8 mouse cellular contexts compared by ENCODE assay signal in genomic region chr19:46517529-46518351, GRCm38 (mm10). TPM values are rescaled to one million over a fixed set of nuclear protein-coding genes. Genes with fewer than 3 reads are reported as not detected.
DNase-seq lines count a peak whose midpoint lies in the region; ATAC-seq and TF ChIP-seq lines count a peak whose summit lies in the region.

No protein-coding gene starts in this region.

- TF ChIP-seq CTCF in thymus, adult 2 months (IDR thresholded peaks at IDR 0.05; ENCODE audit: borderline replicate concordance, control insufficient read depth, extremely low read depth, insufficient read depth, low read length, poor library complexity): no peak
- TF ChIP-seq CTCF in liver, embryonic 14.5 days (IDR thresholded peaks at IDR 0.05; ENCODE audit: low read depth): no peak
- no peak for TF ChIP-seq CTCF in stomach, postnatal 0 days (IDR thresholded peaks at IDR 0.05; ENCODE audit: low read depth)

- TF ChIP-seq POLR2A in thymus, adult 2 months (IDR thresholded peaks at IDR 0.05; ENCODE audit: control insufficient read depth, extremely low read depth, insufficient read depth, low read length, poor library complexity): no peak

- H3K27ac ChIP-seq in thymus, adult 2 months (ENCODE audit: control insufficient read depth, insufficient read depth, low read length): peak overlapping the region; percentile 89
- H3K27ac ChIP-seq in liver, embryonic 14.5 days: no peak overlapping the region
- peak overlapping the region; percentile 69 for H3K27ac ChIP-seq in stomach, postnatal 0 days (replicated peaks)

- peaks cover 49% of the 10 kb centered on the region for H3K4me1 ChIP-seq in thymus, adult 2 months (replicated peaks; ENCODE audit: control insufficient read depth, insufficient read depth, low read length)
- H3K4me1 ChIP-seq in liver, embryonic 14.5 days (replicated peaks; ENCODE audit: control insufficient read depth in 2 of 2, insufficient read depth in 2 of 2, low read length in 1 of 2): peaks cover 5 to 18% of the 10 kb centered on the region in 2 experiments
- peaks cover 6% of the 10 kb centered on the region for H3K4me1 ChIP-seq in stomach, postnatal 0 days (replicated peaks; ENCODE audit: control insufficient read depth, insufficient read depth)

- DNase-seq in adrenal gland, adult (ENCODE audit: inconsistent age in 2 of 2, low spot score in 1 of 2): peak; percentile 24 to 60
- no peak for DNase-seq in adrenal gland, postnatal 25 days
- peak; percentile 29 for DNase-seq in thymus, adult 2 months
- no peak for DNase-seq in thymus, postnatal 10 days (ENCODE audit: low spot score in 2 of 2)
- no peak for DNase-seq in liver, embryonic 14.5 days (ENCODE audit: low read depth in 3 of 3, low spot score in 3 of 3)
- peak; percentile 67 for DNase-seq in stomach, postnatal 0 days (ENCODE audit: low spot score)
- no peak for DNase-seq in spleen, postnatal 36 days (ENCODE audit: low spot score in 2 of 2)
- DNase-seq in adrenal gland, postnatal 14 days: no peak

- 19% methylated on average over 14 of the region's 14 CpGs for WGBS in thymus, adult 2 months
- WGBS in liver, embryonic 14.5 days (ENCODE audit: insufficient replicate concordance): 37% methylated on average over 11 of the region's 14 CpGs
- WGBS in stomach, postnatal 0 days: 25% methylated on average over 11 of the region's 14 CpGs

- peaks cover 33% of the 10 kb centered on the region for H3K36me3 ChIP-seq in thymus, adult 2 months (ENCODE audit: control insufficient read depth, insufficient read depth, low read length)
- peaks cover 30% of the 10 kb centered on the region for H3K36me3 ChIP-seq in liver, embryonic 14.5 days (replicated peaks; ENCODE audit: control insufficient read depth, insufficient read depth, low read depth)
- H3K36me3 ChIP-seq in stomach, postnatal 0 days (ENCODE audit: control insufficient read depth, insufficient read depth, low read length): peaks cover 24% of the 10 kb centered on the region

- H3K27me3 ChIP-seq in thymus, adult 2 months (ENCODE audit: control insufficient read depth, insufficient read depth, low read length): no peaks in the 10 kb centered on the region
- H3K27me3 ChIP-seq in liver, embryonic 14.5 days (ENCODE audit: control insufficient read depth, insufficient read depth, low read length): no peaks in the 10 kb centered on the region
- H3K27me3 ChIP-seq in stomach, postnatal 0 days (ENCODE audit: control insufficient read depth, insufficient read depth, low read length): no peaks in the 10 kb centered on the region

- H3K9me3 ChIP-seq in liver, embryonic 14.5 days (ENCODE audit: control insufficient read depth, low read length): no peaks in the 10 kb centered on the region
- no peaks in the 10 kb centered on the region for H3K9me3 ChIP-seq in stomach, postnatal 0 days (ENCODE audit: control insufficient read depth, low read length)

- H3K9ac ChIP-seq in liver, embryonic 14.5 days (replicated peaks): no peak overlapping the region
- 0 out of 2 replicates have a peak overlapping the region, but pooled peaks have one; percentile 18 for H3K9ac ChIP-seq in stomach, postnatal 0 days (ENCODE audit: low read length)

- no peak for ATAC-seq in liver, embryonic 14.5 days (ENCODE audit: insufficient read depth)
- ATAC-seq in stomach, postnatal 0 days (ENCODE audit: low FRiP score, low TSS enrichment): peak; percentile 26

- H3K4me3 ChIP-seq in thymus, adult 2 months (ENCODE audit: control insufficient read depth, insufficient read depth, low read length): no peak overlapping the region
- H3K4me3 ChIP-seq in liver, embryonic 14.5 days (ENCODE audit: insufficient read depth in 1 of 2, low read depth in 2 of 2, low read length in 2 of 2): no peak overlapping the region
- H3K4me3 ChIP-seq in stomach, postnatal 0 days (ENCODE audit: low read depth, low read length): no peak overlapping the region; the same call in 1 of the 2 replicates

- no peak for TF ChIP-seq EP300 in liver, embryonic 14.5 days (IDR thresholded peaks at IDR 0.05; ENCODE audit: low read depth)
- no peak for TF ChIP-seq EP300 in stomach, postnatal 0 days (optimal IDR thresholded peaks at IDR 0.05)

- peak overlapping the region; percentile 11 for H3K4me2 ChIP-seq in liver, embryonic 14.5 days (ENCODE audit: low read depth)
- H3K4me2 ChIP-seq in stomach, postnatal 0 days (replicated peaks; ENCODE audit: low read depth): peak overlapping the region; percentile 55

RNA-seq across cellular contexts. Expression of gene Trim8, which starts 16.2 kb away (rescaled TPM):
- 50.9 and 52.6 TPM in 2 replicates for total RNA-seq in adrenal gland, postnatal 25 days (2021)
- polyA plus RNA-seq in thymus, adult 2 months (2012; rRNA removed): 57.9 and 78.2 TPM in 2 replicates
- polyA plus RNA-seq in liver, embryonic 14.5 days (2012; rRNA removed): 7.3 and 7.7 TPM in 2 replicates
- polyA plus RNA-seq in liver, embryonic 14.5 days (2014; fragmentation: Nextera tagmentation; extraction: Ambion mirVana): 7.5 and 10.1 TPM in 2 replicates
- 15.1 and 16.4 TPM in 2 replicates for polyA plus RNA-seq in stomach, postnatal 0 days (2015; fragmentation: Nextera tagmentation; extraction: Ambion mirVana)
- total RNA-seq in adrenal gland, postnatal 14 days (2021): 39.3 and 44.9 TPM in 2 replicates

RNA-seq across cellular contexts. Expression of gene Arl3, which starts 55.3 kb away (rescaled TPM):
- 50.3 and 61.0 TPM in 2 replicates for total RNA-seq in adrenal gland, postnatal 25 days (2021)
- polyA plus RNA-seq in thymus, adult 2 months (2012; rRNA removed): 17.0 and 21.6 TPM in 2 replicates
- 14.7 and 27.6 TPM in 2 replicates for polyA plus RNA-seq in liver, embryonic 14.5 days (2012; rRNA removed)
- 17.1 and 17.6 TPM in 2 replicates for polyA plus RNA-seq in liver, embryonic 14.5 days (2014; fragmentation: Nextera tagmentation; extraction: Ambion mirVana)
- 39.6 and 41.6 TPM in 2 replicates for polyA plus RNA-seq in stomach, postnatal 0 days (2015; fragmentation: Nextera tagmentation; extraction: Ambion mirVana)
- 57.0 and 60.7 TPM in 2 replicates for total RNA-seq in adrenal gland, postnatal 14 days (2021)

RNA-seq across cellular contexts. Expression of gene Sfxn2, which starts 55.4 kb away (rescaled TPM):
- 8.0 and 12.7 TPM in 2 replicates for total RNA-seq in adrenal gland, postnatal 25 days (2021)
- polyA plus RNA-seq in thymus, adult 2 months (2012; rRNA removed): 5.6 and 6.5 TPM in 2 replicates
- polyA plus RNA-seq in liver, embryonic 14.5 days (2012; rRNA removed): 5.8 and 7.4 TPM in 2 replicates
- polyA plus RNA-seq in liver, embryonic 14.5 days (2014; fragmentation: Nextera tagmentation; extraction: Ambion mirVana): 15.0 and 15.9 TPM in 2 replicates
- 9.4 and 10.0 TPM in 2 replicates for polyA plus RNA-seq in stomach, postnatal 0 days (2015; fragmentation: Nextera tagmentation; extraction: Ambion mirVana)
- 11.5 and 12.7 TPM in 2 replicates for total RNA-seq in adrenal gland, postnatal 14 days (2021)

Comparison
In these comparisons a context has a peak if more than half of its experiments do, and no peak if none do; other contexts are left out.
1. DNase-seq: peak in adrenal gland, adult (2 of 2), thymus, adult 2 months (single experiment) and stomach, postnatal 0 days (single experiment); none in adrenal gland, postnatal 25 days (single experiment), thymus, postnatal 10 days (0 of 2), liver, embryonic 14.5 days (0 of 3), spleen, postnatal 36 days (0 of 2) and adrenal gland, postnatal 14 days (single experiment).